11 mouse cellular contexts compared by ENCODE assay signal in genomic region chr7:135932595-135933175, GRCm38 (mm10).
DNase-seq lines count a peak whose midpoint lies in the region; ATAC-seq and TF ChIP-seq lines count a peak whose summit lies in the region.
"Had no signal": no experiment of that assay in that cellular context is flagged by ENCODE, and none has a peak within 500 bp of the region (broad histone marks: within the 10 kb centered on the region; RNA-seq: fewer than 3 reads in every experiment).

No protein-coding gene starts in this region.

- H3K9me3 ChIP-seq in heart, embryonic 11.5 days (replicated peaks; ENCODE audit: control insufficient read depth, low read length) = no peaks in the 10 kb centered on the region
- H3K9me3 ChIP-seq: forebrain, embryonic 10.5 days had no signal

- DNase-seq in heart, adult 2 months = peak; percentile 13 to 20
- DNase-seq in brain, adult 2 months (ENCODE audit: low read depth, low spot score) = peak; percentile 22
- DNase-seq in brain, embryonic 14.5 days (ENCODE audit: low read depth) = peak; percentile 31
- peak; percentile 58 to 64 for DNase-seq in gastrocnemius, postnatal 36 days
- DNase-seq in ovary, postnatal 10 days (ENCODE audit: low spot score) = no peak
- DNase-seq in lung, postnatal 4 days = no peak
- DNase-seq: kidney, adult 9 months; layer of hippocampus, adult 9-11 months had no signal

- TF ChIP-seq EP300 in heart, adult 2 months (IDR thresholded peaks at IDR 0.05; ENCODE audit: insufficient read depth, low read depth, low read length) = no peak

- H3K4me2 ChIP-seq in heart, embryonic 11.5 days = no peak overlapping the region
- H3K4me2 ChIP-seq: midbrain, embryonic 11.5 days had no signal

- no peak overlapping the region for H3K9ac ChIP-seq in heart, adult 2 months (ENCODE audit: low read depth, low read length)
- no peak overlapping the region for H3K9ac ChIP-seq in heart, embryonic 11.5 days (ENCODE audit: low read depth, low read length)

- no peak for ATAC-seq in heart, embryonic 11.5 days (replicated peaks; ENCODE audit: insufficient number of reproducible peaks, low FRiP score, low TSS enrichment)

- H3K27me3 ChIP-seq in heart, adult 2 months (ENCODE audit: control insufficient read depth, insufficient read depth, low read length) = no peaks in the 10 kb centered on the region
- no peaks in the 10 kb centered on the region for H3K27me3 ChIP-seq in heart, embryonic 11.5 days (ENCODE audit: control insufficient read depth, insufficient read depth, low read length)

- H3K27ac ChIP-seq in heart, adult 2 months = no peak overlapping the region
- H3K27ac ChIP-seq in heart, embryonic 11.5 days (ENCODE audit: low read depth, low read length) = no peak overlapping the region
- H3K27ac ChIP-seq: forebrain, embryonic 10.5 days had no signal

- intact Hi-C loops in heart, adult 2 months (cut with DNase I) = no loop called here
- intact Hi-C loops in gastrocnemius, postnatal 36 days (cut with DNase I) = no loop called here

- H3K36me3 ChIP-seq in heart, adult 2 months (ENCODE audit: control insufficient read depth, insufficient read depth, low read length) = no peaks in the 10 kb centered on the region; the same call in 1 of the 2 replicates
- H3K36me3 ChIP-seq in heart, embryonic 11.5 days (ENCODE audit: control insufficient read depth, insufficient read depth, low read length) = no peaks in the 10 kb centered on the region
- H3K36me3 ChIP-seq: forebrain, embryonic 10.5 days had no signal

- 70% methylated on average over 5 of the region's 5 CpGs for WGBS in heart, adult 2 months
- WGBS in heart, embryonic 11.5 days (ENCODE audit: insufficient replicate concordance) = 65% methylated on average over 5 of the region's 5 CpGs

- 0 out of 2 replicates have a peak, but pooled peaks cover 2% of the 10 kb centered on the region for H3K4me1 ChIP-seq in heart, adult 2 months (ENCODE audit: control insufficient read depth, insufficient read depth, low read length)
- no peaks in the 10 kb centered on the region for H3K4me1 ChIP-seq in heart, embryonic 11.5 days (ENCODE audit: control insufficient read depth, insufficient read depth, low read length)

- H3K4me3 ChIP-seq in heart, adult 2 months = no peak overlapping the region
- H3K4me3 ChIP-seq in heart, embryonic 11.5 days (ENCODE audit: low read depth, low read length) = no peak overlapping the region
- H3K4me3 ChIP-seq: forebrain, embryonic 10.5 days had no signal

- TF ChIP-seq CTCF in heart, adult 2 months (IDR thresholded peaks at IDR 0.05) = no peak
- TF ChIP-seq CTCF in brain, embryonic 14.5 days (IDR thresholded peaks at IDR 0.05; ENCODE audit: borderline replicate concordance, extremely low read depth, insufficient read depth, insufficient read length) = no peak

- no peaks in the 10 kb centered on the region for H3K79me2 ChIP-seq in heart, adult 2 months (replicated peaks; ENCODE audit: control insufficient read depth, insufficient read depth, low read length)

- no peak for TF ChIP-seq POLR2A in heart, adult 2 months (IDR thresholded peaks at IDR 0.05; ENCODE audit: insufficient read depth, low read depth, low read length)
- no peak for TF ChIP-seq POLR2A in brain, embryonic 14.5 days (IDR thresholded peaks at IDR 0.05; ENCODE audit: borderline replicate concordance, extremely low read depth, insufficient read depth, insufficient read length, poor library complexity, severe bottlenecking)

Comparison
In these comparisons a context has a peak if more than half of its experiments do, and no peak if none do; other contexts are left out.
1. DNase-seq: peak in heart, adult 2 months (2 of 2), brain, adult 2 months (single experiment), brain, embryonic 14.5 days (single experiment) and gastrocnemius, postnatal 36 days (2 of 2); none in ovary, postnatal 10 days (single experiment) and lung, postnatal 4 days (0 of 2).